Mouse (Mus musculus) neural tube, embryonic 13.5 days (tissue): Measurements from ENCODE around the gene Efcab1. TPM values are rescaled to one million over a fixed set of nuclear protein-coding genes. Genes with fewer than 3 reads are reported as not detected.
"Not testable (repeated sequence)": the region's sequence is repeated elsewhere in the genome, so short reads cannot be mapped to it uniquely, and the experiment has no call there.

Source experiments
- ATAC-seq: fragments of 200-750 bp; cut with Nextera tagmentation; 2 replicates; pipeline ENCODE4 v1.8.0; 2017; ENCODE audit warnings: low read depth, mild to moderate bottlenecking, moderate TSS enrichment, moderate library complexity
- H3K27ac ChIP-seq: fragments of 300-500 bp; sonication (generic); replicated peaks from 2 replicates; pipeline ENCODE4 v1.5.1; 2015; ENCODE audit warnings: moderate library complexity, mild to moderate bottlenecking, inconsistent platforms
- H3K27me3 ChIP-seq: fragments of 300-500 bp; sonication (generic); 2 replicates; pipeline ENCODE4 v1.6.1; 2015; ENCODE audit warnings: mild to moderate bottlenecking, inconsistent platforms
- H3K36me3 ChIP-seq: fragments of 300-500 bp; sonication (generic); 2 replicates; pipeline ENCODE4 v1.6.1; 2015; ENCODE audit warnings: mild to moderate bottlenecking, inconsistent platforms
- H3K4me1 ChIP-seq: fragments of 300-500 bp; sonication (generic); replicated peaks from 2 replicates; pipeline ENCODE4 v1.6.1; 2015; ENCODE audit warnings: inconsistent platforms
- H3K4me2 ChIP-seq: fragments of 300-500 bp; sonication (generic); 2 replicates; pipeline ENCODE4 v1.6.1; 2015; ENCODE audit warnings: inconsistent platforms, mild to moderate bottlenecking, moderate library complexity
- H3K4me3 ChIP-seq: fragments of 300-500 bp; sonication (generic); 2 replicates; pipeline ENCODE4 v1.5.1; 2015; ENCODE audit warnings: mild to moderate bottlenecking, inconsistent platforms
- H3K9ac ChIP-seq: fragments of 300-500 bp; sonication (generic); 2 replicates; pipeline ENCODE4 v1.6.1; 2015; ENCODE audit warnings: moderate library complexity, mild to moderate bottlenecking, inconsistent platforms
- H3K9me3 ChIP-seq: fragments of 300-500 bp; sonication (generic); 2 replicates; pipeline ENCODE4 v1.6.1; 2016; ENCODE audit warnings: inconsistent platforms
- WGBS: fragments of 180-500 bp; shearing (Covaris S2); methylation state at CpG from one replicate; pipeline ENCODE4 v1.1.7; 2015; 5-methylcytosine and 5-hydroxymethylcytosine counted together
- polyA plus RNA-seq: library from polyadenylated mRNA; unstranded; fragments of >200 nt; fragmentation: Nextera tagmentation; extraction: Ambion mirVana; gene quantifications from 2 replicates; pipeline ENCODE4 v1.2.1, GENCODE M21; 2015

Gene Efcab1
- polyA plus RNA-seq, 1 experiment from 2014 or later: 9.9 TPM

GRCm38 (mm10) chr16:14940898-14941297 lies 34.5 kb downstream of the Efcab1 start:
- Histone ChIP-seq H3K9ac (no peak overlapping the region), H3K9me3 (no peaks in the 10 kb centered on the region), H3K27ac (no peak overlapping the region), H3K4me1 (no peaks in the 10 kb centered on the region), H3K4me3 (no peak overlapping the region), H3K36me3 (no peaks in the 10 kb centered on the region), H3K27me3 (no peaks in the 10 kb centered on the region), H3K4me2 (no peak overlapping the region)
- ATAC-seq: no peak
- 70% methylated on average over 3 of the region's 3 CpGs for WGBS

GRCm38 (mm10) chr16:14943530-14943929 lies 37.1 kb downstream of the Efcab1 start:
- H3K4me2 ChIP-seq: no peak overlapping the region
- H3K9ac ChIP-seq: no peak overlapping the region
- no peaks in the 10 kb centered on the region for H3K27me3 ChIP-seq
- ATAC-seq: no peak
- H3K9me3 ChIP-seq: no peaks in the 10 kb centered on the region
- WGBS: 87% methylated on average over 2 of the region's 2 CpGs
- no peaks in the 10 kb centered on the region for H3K36me3 ChIP-seq
- no peak overlapping the region for H3K27ac ChIP-seq
- no peak overlapping the region for H3K4me3 ChIP-seq
- no peaks in the 10 kb centered on the region for H3K4me1 ChIP-seq

- not testable (repeated sequence) for H3K36me3 ChIP-seq, H3K4me2 ChIP-seq, ATAC-seq, H3K27me3 ChIP-seq, H3K4me3 ChIP-seq, H3K9ac ChIP-seq, H3K27ac ChIP-seq, H3K4me1 ChIP-seq, H3K9me3 ChIP-seq
- 87% methylated on average over 2 of the region's 2 CpGs for WGBS
These were observed 41.2 kb downstream of the Efcab1 start for GRCm38 (mm10) chr16:14947561-14947960.

- Histone ChIP-seq H3K27me3 (no peaks in the 10 kb centered on the region), H3K4me3 (no peak overlapping the region), H3K4me2 (no peak overlapping the region), H3K4me1 (no peaks in the 10 kb centered on the region), H3K9me3 (no peaks in the 10 kb centered on the region), H3K36me3 (no peaks in the 10 kb centered on the region), H3K9ac (no peak overlapping the region), H3K27ac (no peak overlapping the region)
- ATAC-seq: no peak
- WGBS: 79% methylated on average over 2 of the region's 2 CpGs
These were observed 45.5 kb downstream of the Efcab1 start for GRCm38 (mm10) chr16:14951894-14952293.

GRCm38 (mm10) chr16:14959743-14960142 lies 53.3 kb downstream of the Efcab1 start:
- ATAC-seq: no peak
- Histone ChIP-seq H3K4me1 (no peaks in the 10 kb centered on the region), H3K9me3 (no peaks in the 10 kb centered on the region), H3K4me2 (no peak overlapping the region), H3K27ac (no peak overlapping the region), H3K4me3 (no peak overlapping the region), H3K36me3 (no peaks in the 10 kb centered on the region), H3K27me3 (no peaks in the 10 kb centered on the region), H3K9ac (no peak overlapping the region)
- WGBS: 91% methylated on average over 8 of the region's 8 CpGs

GRCm38 (mm10) chr16:14973696-14974095 lies 67.3 kb downstream of the Efcab1 start:
- Histone ChIP-seq H3K9ac (no peak overlapping the region), H3K36me3 (no peaks in the 10 kb centered on the region), H3K9me3 (no peaks in the 10 kb centered on the region), H3K27me3 (no peaks in the 10 kb centered on the region), H3K4me2 (no peak overlapping the region), H3K4me1 (no peaks in the 10 kb centered on the region), H3K4me3 (no peak overlapping the region), H3K27ac (no peak overlapping the region)
- 86% methylated on average over 1 of the region's 1 CpGs for WGBS
- no peak for ATAC-seq

GRCm38 (mm10) chr16:14979228-14979627 lies 72.8 kb downstream of the Efcab1 start:
- WGBS: 90% methylated on average over 2 of the region's 2 CpGs
- ATAC-seq: no peak

GRCm38 (mm10) chr16:14989614-14990268 lies 83.3 kb downstream of the Efcab1 start:
- Histone ChIP-seq H3K27me3 (no peaks in the 10 kb centered on the region), H3K9ac (no peak overlapping the region), H3K4me1 (no peaks in the 10 kb centered on the region), H3K4me3 (no peak overlapping the region), H3K27ac (no peak overlapping the region), H3K9me3 (no peaks in the 10 kb centered on the region), H3K36me3 (no peaks in the 10 kb centered on the region), H3K4me2 (no peak overlapping the region)
- 85% methylated on average over 6 of the region's 6 CpGs for WGBS
- ATAC-seq: no peak

More at GRCm38 (mm10) chr16:14979228-14979627, 72.8 kb downstream of the Efcab1 start:
- no peaks in the 10 kb centered on the region for H3K27me3 ChIP-seq
- no peaks in the 10 kb centered on the region for H3K4me1 ChIP-seq
- no peak overlapping the region for H3K9ac ChIP-seq
- no peaks in the 10 kb centered on the region for H3K36me3 ChIP-seq
- no peaks in the 10 kb centered on the region for H3K9me3 ChIP-seq
- no peak overlapping the region for H3K4me3 ChIP-seq
- no peak overlapping the region for H3K27ac ChIP-seq
- no peak overlapping the region for H3K4me2 ChIP-seq

GRCm38 (mm10) chr16:14991001-14991400 lies 84.6 kb downstream of the Efcab1 start:
- WGBS: 81% methylated on average over 3 of the region's 3 CpGs
- H3K4me2 ChIP-seq: no peak overlapping the region
- H3K4me1 ChIP-seq: no peaks in the 10 kb centered on the region
- H3K27ac ChIP-seq: no peak overlapping the region
- no peak overlapping the region for H3K9ac ChIP-seq
- H3K4me3 ChIP-seq: no peak overlapping the region
- H3K27me3 ChIP-seq: no peaks in the 10 kb centered on the region
- H3K36me3 ChIP-seq: no peaks in the 10 kb centered on the region
- no peaks in the 10 kb centered on the region for H3K9me3 ChIP-seq
- no peak for ATAC-seq

GRCm38 (mm10) chr16:14992461-14993107 lies 86.2 kb downstream of the Efcab1 start:
- no peaks in the 10 kb centered on the region for H3K9me3 ChIP-seq
- 85% methylated on average over 3 of the region's 3 CpGs for WGBS
- no peak overlapping the region for H3K27ac ChIP-seq
- no peak overlapping the region for H3K4me2 ChIP-seq
- no peaks in the 10 kb centered on the region for H3K4me1 ChIP-seq
- H3K36me3 ChIP-seq: no peaks in the 10 kb centered on the region
- no peak overlapping the region for H3K4me3 ChIP-seq
- H3K27me3 ChIP-seq: no peaks in the 10 kb centered on the region
- no peak overlapping the region for H3K9ac ChIP-seq
- ATAC-seq: no peak

GRCm38 (mm10) chr16:15014724-15015123 lies 108.3 kb downstream of the Efcab1 start:
- no peaks in the 10 kb centered on the region for H3K36me3 ChIP-seq
- H3K27me3 ChIP-seq: no peaks in the 10 kb centered on the region
- no peaks in the 10 kb centered on the region for H3K4me1 ChIP-seq
- H3K4me2 ChIP-seq: no peak overlapping the region
- no peaks in the 10 kb centered on the region for H3K9me3 ChIP-seq
- WGBS: 70% methylated on average over 2 of the region's 2 CpGs
- H3K9ac ChIP-seq: no peak overlapping the region
- no peak for ATAC-seq
- no peak overlapping the region for H3K4me3 ChIP-seq
- H3K27ac ChIP-seq: no peak overlapping the region
